Mouse (Mus musculus): ENCODE data around the gene Mdga2.

- TF ChIP-seq CTCF (IDR thresholded peaks at IDR 0.05; ENCODE audit: low read depth, low read length) = no peak
- no peak for TF ChIP-seq EP300 (IDR thresholded peaks at IDR 0.05; ENCODE audit: insufficient read depth, low read depth, low read length)
Measured at GRCm38 (mm10) chr12:66954129-66954528, 268.2 kb downstream of the Mdga2 start.

Data from ES-Bruce4 (cell line).